Mouse (Mus musculus) forebrain, embryonic 12.5 days (tissue): ENCODE data around the gene Cnst. TPM values are rescaled to one million over a fixed set of nuclear protein-coding genes. Genes with fewer than 3 reads are reported as not detected.
"Not testable (repeated sequence)": the region's sequence is repeated elsewhere in the genome, so short reads cannot be mapped to it uniquely, and the experiment has no call there.

Source experiments
- ATAC-seq: fragments of 200-750 bp; cut with Nextera tagmentation; 2 replicates; pipeline ENCODE4 v1.8.0; 2017; ENCODE audit warnings: moderate TSS enrichment; ENCODE audit not compliant: low FRiP score
- H3K27ac ChIP-seq: fragments of 300-500 bp; sonication (generic); 2 replicates; pipeline ENCODE4 v1.5.1; 2016; ENCODE audit warnings: mild to moderate bottlenecking
- H3K27me3 ChIP-seq: fragments of 300-500 bp; sonication (generic); 2 replicates; pipeline ENCODE4 v1.6.1; 2016; ENCODE audit warnings: mild to moderate bottlenecking
- H3K36me3 ChIP-seq: fragments of 300-500 bp; sonication (generic); replicated peaks from 2 replicates; pipeline ENCODE4 v1.6.1; 2016; ENCODE audit warnings: mild to moderate bottlenecking
- H3K4me1 ChIP-seq: fragments of 300-500 bp; sonication (generic); 2 replicates; pipeline ENCODE4 v1.6.1; 2016
- H3K4me2 ChIP-seq: fragments of 300-500 bp; sonication (generic); 2 replicates; pipeline ENCODE4 v1.6.1; 2016; ENCODE audit warnings: mild to moderate bottlenecking, moderate library complexity
- H3K4me3 ChIP-seq: fragments of 300-500 bp; sonication (generic); replicated peaks from 2 replicates; pipeline ENCODE4 v1.5.1; 2016; ENCODE audit warnings: mild to moderate bottlenecking
- H3K9ac ChIP-seq: fragments of 300-500 bp; sonication (generic); 2 replicates; pipeline ENCODE4 v1.6.1; 2016; ENCODE audit warnings: mild to moderate bottlenecking
- H3K9me3 ChIP-seq: fragments of 300-500 bp; sonication (generic); 2 replicates; pipeline ENCODE4 v1.6.1; 2016
- WGBS: fragments of 180-500 bp; shearing (Covaris S2); methylation state at CpG from one replicate; pipeline ENCODE4 v1.1.7; 2016; 5-methylcytosine and 5-hydroxymethylcytosine counted together
- polyA plus RNA-seq: library from polyadenylated mRNA; unstranded; fragments of >200 nt; fragmentation: Nextera tagmentation; extraction: Ambion mirVana; gene quantifications from 2 replicates; pipeline ENCODE4 v1.2.1, GENCODE M21; 2016

Cnst gene
- 26.9 and 29.0 TPM in 2 replicates for polyA plus RNA-seq

DNA sequence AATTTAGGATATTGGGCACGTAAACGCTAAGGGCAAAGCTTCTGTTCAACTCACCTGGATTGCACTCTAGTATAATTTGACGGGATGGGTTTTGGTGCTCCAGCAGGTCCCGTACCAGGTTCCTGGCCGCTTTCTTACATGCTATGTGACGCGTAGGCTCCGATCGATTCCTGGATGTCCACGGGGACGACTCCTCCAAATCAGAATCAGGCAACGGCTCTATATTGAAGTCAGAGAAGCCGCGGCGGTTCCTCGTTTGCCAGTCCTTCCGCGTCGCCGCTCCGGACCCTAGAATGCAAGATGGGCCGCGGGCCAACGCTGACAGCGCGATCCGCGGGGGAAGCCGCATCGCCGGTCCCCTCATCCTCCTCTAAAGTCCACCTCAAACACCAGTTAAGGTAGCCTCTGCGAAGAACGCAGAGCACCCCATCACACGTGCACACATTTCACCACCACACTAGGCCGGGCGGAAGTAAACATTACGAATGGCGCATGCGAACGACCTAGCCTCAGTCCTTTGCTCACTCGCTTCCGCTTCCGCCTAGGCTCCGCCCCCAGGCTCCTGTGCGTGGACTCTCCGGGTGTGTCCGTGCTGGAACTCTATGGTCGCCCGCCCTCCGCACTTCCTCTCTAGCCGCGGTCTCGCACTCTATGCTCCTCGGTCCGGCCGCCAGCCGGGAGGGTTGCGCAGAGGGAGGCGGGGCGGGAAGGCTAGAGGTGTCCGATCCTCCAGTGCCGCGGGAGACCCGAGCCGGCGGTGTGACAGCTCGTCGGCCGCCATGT is at the start of gene Cnst, which contains the start of gene Tfb2m:
Gene Cnst, plus strand, starts transcription at position 603 of the 783 bp plus-strand sequence.
Gene Tfb2m, minus strand, starts transcription at position 500 of the 783 bp plus-strand sequence.
- H3K27me3 ChIP-seq, H3K36me3 ChIP-seq, H3K9me3 ChIP-seq: not testable (repeated sequence)
- H3K4me2 ChIP-seq: peak within 1 kb of the TSS; percentile 77
- peaks cover 28% of the 10 kb centered on the region for H3K4me1 ChIP-seq
- peak within 1 kb of the TSS; percentile 96 for H3K27ac ChIP-seq
- peak within 1 kb of the TSS; percentile 80 for H3K4me3 ChIP-seq
- peak within 1 kb of the TSS; percentile 78 for H3K9ac ChIP-seq
- WGBS: under 1% methylated on average over 69 of the region's 69 CpGs
- peak; percentile 100 for ATAC-seq

- Histone ChIP-seq H3K4me1 (no peaks in the 10 kb centered on the region), H3K27me3 (no peaks in the 10 kb centered on the region), H3K27ac (no peak overlapping the region), H3K36me3 (no peaks in the 10 kb centered on the region), H3K4me3 (no peak overlapping the region), H3K9ac (no peak overlapping the region), H3K9me3 (no peaks in the 10 kb centered on the region), H3K4me2 (no peak overlapping the region)
- 82% methylated on average over 3 of the region's 3 CpGs for WGBS
- no peak for ATAC-seq
These were observed 46.9 kb upstream of the Cnst start for GRCm38 (mm10) chr1:179499257-179499656.

GRCm38 (mm10) chr1:179502565-179502964 is 43.6 kb upstream of the Cnst start:
- WGBS: 26% methylated on average over 3 of the region's 3 CpGs
- H3K27ac ChIP-seq: no peak overlapping the region
- H3K9ac ChIP-seq: no peak overlapping the region
- H3K4me3 ChIP-seq: no peak overlapping the region
- H3K36me3 ChIP-seq: no peaks in the 10 kb centered on the region
- no peaks in the 10 kb centered on the region for H3K4me1 ChIP-seq
- no peak for ATAC-seq
- H3K4me2 ChIP-seq: no peak overlapping the region
- no peaks in the 10 kb centered on the region for H3K9me3 ChIP-seq
- H3K27me3 ChIP-seq: no peaks in the 10 kb centered on the region

DNA sequence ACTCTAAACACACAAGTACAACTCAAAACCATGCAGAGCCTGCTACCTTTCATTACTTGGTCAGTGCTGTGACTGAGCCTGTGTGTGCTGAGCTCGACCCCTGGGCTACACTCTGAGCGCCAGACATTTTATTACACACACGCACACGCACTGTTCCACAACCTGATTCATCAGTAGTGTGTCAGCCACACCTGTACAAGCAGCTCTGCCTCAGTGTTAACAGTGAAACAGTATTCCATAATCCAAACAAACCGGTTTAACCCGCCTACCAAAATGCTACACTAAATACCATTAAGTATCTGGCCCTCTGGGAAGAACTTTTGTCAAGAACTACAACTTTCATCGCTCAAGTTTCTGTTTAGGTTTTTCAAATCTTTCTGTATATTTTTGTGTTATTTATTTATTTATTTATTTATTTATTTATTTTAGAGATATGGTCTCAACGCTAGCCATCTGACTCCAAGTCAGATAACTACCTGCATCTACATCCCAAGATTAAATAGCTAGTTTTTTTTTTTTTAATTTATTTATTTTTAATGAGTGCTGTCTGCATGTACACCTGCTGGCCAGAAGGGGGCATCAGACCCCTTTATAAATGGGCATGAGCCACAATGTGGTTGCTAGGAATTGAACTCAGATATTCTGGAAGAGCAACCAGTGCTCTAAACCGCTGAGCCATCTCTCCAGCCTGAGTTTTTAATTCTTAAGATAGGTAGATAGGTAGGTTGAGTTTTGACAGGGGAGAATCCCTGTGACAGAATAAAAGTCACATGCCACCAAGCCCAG is 39.4 kb upstream of the Cnst start:
- Histone ChIP-seq H3K9ac (no peak overlapping the region), H3K4me3 (no peak overlapping the region), H3K36me3 (no peaks in the 10 kb centered on the region), H3K4me2 (no peak overlapping the region), H3K9me3 (no peaks in the 10 kb centered on the region), H3K4me1 (no peaks in the 10 kb centered on the region), H3K27ac (no peak overlapping the region), H3K27me3 (no peaks in the 10 kb centered on the region)
- 65% methylated on average over 9 of the region's 9 CpGs for WGBS
- peak; percentile 39; the same call in 1 of the 2 replicates for ATAC-seq

GRCm38 (mm10) chr1:179510546-179511340 is 35.4 kb upstream of the Cnst start:
- no peak overlapping the region for H3K27ac ChIP-seq
- no peak overlapping the region for H3K4me3 ChIP-seq
- H3K4me1 ChIP-seq: no peaks in the 10 kb centered on the region
- no peak overlapping the region for H3K9ac ChIP-seq
- H3K9me3 ChIP-seq: no peaks in the 10 kb centered on the region
- no peaks in the 10 kb centered on the region for H3K27me3 ChIP-seq
- ATAC-seq: no peak
- H3K4me2 ChIP-seq: no peak overlapping the region
- 82% methylated on average over 13 of the region's 13 CpGs for WGBS
- no peaks in the 10 kb centered on the region for H3K36me3 ChIP-seq

- no peak for ATAC-seq
- H3K9ac ChIP-seq: no peak overlapping the region
- H3K4me3 ChIP-seq: no peak overlapping the region
- H3K4me1 ChIP-seq: peaks cover 7% of the 10 kb centered on the region
- WGBS: 88% methylated on average over 7 of the region's 7 CpGs
- no peak overlapping the region for H3K4me2 ChIP-seq
- H3K27ac ChIP-seq: no peak overlapping the region
- no peaks in the 10 kb centered on the region for H3K36me3 ChIP-seq
- H3K9me3 ChIP-seq: no peaks in the 10 kb centered on the region
- H3K27me3 ChIP-seq: no peaks in the 10 kb centered on the region
These were observed 34.3 kb upstream of the Cnst start for GRCm38 (mm10) chr1:179511895-179512294.

DNA sequence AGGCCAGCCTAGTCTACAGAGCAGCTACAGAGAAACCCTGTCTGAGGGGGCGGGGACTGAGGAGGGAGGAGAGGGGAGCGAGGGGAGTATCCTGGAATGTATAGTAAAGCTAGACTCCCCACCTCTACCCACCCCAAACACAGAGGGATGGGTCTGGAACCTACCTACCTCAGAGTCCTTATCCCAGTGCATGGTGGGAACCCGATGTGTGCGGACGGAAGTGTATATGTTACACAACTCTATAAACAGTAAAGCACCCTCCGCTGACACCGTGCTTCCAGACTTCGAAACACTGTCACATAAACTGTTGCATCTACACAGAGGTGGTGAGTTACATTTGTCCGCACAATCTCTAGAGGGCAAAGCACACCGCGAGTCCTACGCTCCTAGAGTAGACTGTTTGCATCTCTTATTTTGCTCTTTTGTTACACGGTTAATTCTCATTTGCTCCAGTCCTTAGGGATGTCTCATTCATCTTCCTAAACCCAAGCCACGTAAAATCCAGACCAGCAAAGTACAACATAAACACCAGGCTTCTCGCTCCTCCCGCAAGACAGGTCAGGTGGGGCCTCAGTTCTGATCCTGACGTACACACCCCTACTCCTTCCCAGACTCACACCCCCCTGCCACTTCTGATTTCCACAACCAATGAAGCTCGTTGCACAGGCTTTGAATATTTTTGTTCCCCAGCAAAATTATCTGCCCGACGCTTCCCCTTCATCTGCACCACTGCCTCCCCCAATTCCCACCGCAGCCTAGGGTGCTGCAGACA is 29.0 kb upstream of the Cnst start:
- H3K4me2 ChIP-seq: peak overlapping the region; percentile 99
- peaks cover 10% of the 10 kb centered on the region for H3K4me1 ChIP-seq
- peak overlapping the region; percentile 75 for H3K9ac ChIP-seq
- peak; percentile 69 for ATAC-seq
- peak overlapping the region; percentile 72 for H3K4me3 ChIP-seq
- H3K36me3 ChIP-seq: no peaks in the 10 kb centered on the region
- H3K9me3 ChIP-seq: no peaks in the 10 kb centered on the region
- WGBS: under 1% methylated on average over 21 of the region's 21 CpGs
- peak overlapping the region; percentile 25; the same call in 1 of the 2 replicates for H3K27ac ChIP-seq
- no peaks in the 10 kb centered on the region for H3K27me3 ChIP-seq

DNA sequence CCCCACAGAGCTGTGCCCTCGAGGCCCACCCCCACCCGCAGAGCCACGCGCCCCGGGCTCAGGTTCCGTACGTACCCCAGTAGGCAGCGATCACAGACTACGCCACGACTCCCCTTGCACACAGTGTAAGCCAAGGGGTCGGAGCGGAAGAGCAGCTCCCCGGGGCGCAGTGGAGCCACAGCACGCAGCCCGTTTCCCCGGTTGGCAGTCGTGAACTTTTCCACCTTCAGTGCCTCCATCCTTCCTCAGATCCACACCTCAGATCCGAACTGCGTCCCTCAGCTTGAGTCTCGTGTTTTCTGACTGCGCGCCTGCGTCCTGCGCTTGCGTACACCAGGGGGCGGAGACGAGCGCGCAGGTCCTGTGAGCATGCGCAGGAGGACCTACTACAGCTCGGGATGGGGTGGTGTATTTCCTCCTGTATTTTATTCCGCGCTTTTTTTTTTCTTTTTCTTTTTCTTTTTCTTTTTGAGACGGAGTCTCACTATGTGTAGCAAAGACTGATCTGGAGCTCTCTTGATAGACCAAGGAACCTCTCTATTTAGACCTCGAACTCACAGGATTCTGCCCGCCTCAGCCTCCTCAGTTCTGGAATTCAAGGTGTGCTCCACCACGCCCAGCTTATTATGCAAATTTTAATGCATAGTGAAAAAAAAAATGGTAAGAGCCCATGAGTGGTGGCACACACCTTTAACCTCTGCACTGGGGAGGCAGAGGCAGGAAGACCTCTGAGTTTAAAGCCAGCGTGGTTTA is 28.3 kb upstream of the Cnst start, which contains the start of gene Smyd3:
Gene Smyd3, minus strand, starts transcription at position 329 of the 753 bp plus-strand sequence.
- Histone ChIP-seq H3K36me3 (no peaks in the 10 kb centered on the region), H3K9ac (peak within 1 kb of the TSS; percentile 75), H3K9me3 (no peaks in the 10 kb centered on the region), H3K27me3 (no peaks in the 10 kb centered on the region), H3K4me2 (peak within 1 kb of the TSS; percentile 99), H3K4me1 (peaks cover 10% of the 10 kb centered on the region), H3K4me3 (peak within 1 kb of the TSS; percentile 72), H3K27ac (peak within 1 kb of the TSS; percentile 25; the same call in 1 of the 2 replicates)
- ATAC-seq: peak; percentile 90
- 6% methylated on average over 39 of the region's 39 CpGs for WGBS

DNA sequence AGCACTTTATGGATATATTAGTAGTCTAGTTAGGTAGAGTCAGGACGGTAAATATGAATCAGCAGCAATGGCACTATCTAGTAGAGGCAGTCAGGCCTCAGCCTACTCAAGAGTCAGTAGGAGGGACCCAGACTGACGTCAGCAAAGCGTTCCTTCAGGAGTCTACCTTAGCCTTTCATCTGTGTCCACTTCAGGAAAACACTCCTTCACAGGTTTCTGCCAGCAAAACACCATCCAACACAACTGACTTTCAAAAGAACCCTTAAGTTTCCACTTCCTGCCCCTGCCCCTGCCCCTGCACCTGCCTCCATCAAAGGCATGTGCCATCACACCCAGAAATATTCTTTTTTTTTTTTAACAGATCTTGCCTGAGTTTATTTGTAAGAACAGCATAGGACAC is 26.3 kb upstream of the Cnst start:
- Histone ChIP-seq H3K36me3 (no peaks in the 10 kb centered on the region), H3K4me2 (no peak overlapping the region), H3K9me3 (no peaks in the 10 kb centered on the region), H3K4me3 (no peak overlapping the region), H3K9ac (no peak overlapping the region), H3K4me1 (peaks cover 10% of the 10 kb centered on the region), H3K27me3 (no peaks in the 10 kb centered on the region), H3K27ac (no peak overlapping the region)
- no peak for ATAC-seq
- 86% methylated on average over 3 of the region's 3 CpGs for WGBS

GRCm38 (mm10) chr1:179539054-179539453 is 7.1 kb upstream of the Cnst start:
- H3K9ac ChIP-seq: no peak overlapping the region
- no peak overlapping the region for H3K4me2 ChIP-seq
- no peak overlapping the region for H3K27ac ChIP-seq
- no peaks in the 10 kb centered on the region for H3K4me1 ChIP-seq
- no peaks in the 10 kb centered on the region; the same call in 1 of the 2 replicates for H3K36me3 ChIP-seq
- H3K4me3 ChIP-seq: no peak overlapping the region
- no peaks in the 10 kb centered on the region for H3K9me3 ChIP-seq
- no peak for ATAC-seq
- WGBS: 93% methylated on average over 3 of the region's 3 CpGs
- H3K27me3 ChIP-seq: no peaks in the 10 kb centered on the region

DNA sequence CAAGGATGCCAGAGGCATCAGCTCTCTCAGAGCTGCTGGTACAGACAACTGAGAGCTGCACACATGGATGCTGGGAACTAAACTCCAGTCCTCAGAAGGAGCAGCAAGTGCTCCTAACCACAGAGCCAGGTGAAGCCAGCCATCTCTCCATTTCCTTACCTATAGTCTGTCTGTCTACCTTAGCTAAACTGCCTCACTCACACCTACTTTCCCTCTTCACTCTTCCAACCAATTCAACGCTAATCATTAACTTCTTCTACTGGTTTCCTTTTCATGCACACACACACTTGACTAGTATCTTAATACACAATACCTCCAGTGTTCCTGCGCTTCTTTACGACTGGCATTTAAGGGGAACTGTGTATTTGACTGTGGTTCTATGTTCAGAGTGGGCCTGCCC is 6.3 kb upstream of the Cnst start:
- 93% methylated on average over 3 of the region's 3 CpGs for WGBS
- no peak overlapping the region for H3K27ac ChIP-seq
- H3K9ac ChIP-seq: no peak overlapping the region
- H3K4me1 ChIP-seq: peaks cover 1% of the 10 kb centered on the region
- H3K27me3 ChIP-seq: no peaks in the 10 kb centered on the region
- H3K4me3 ChIP-seq: no peak overlapping the region
- H3K36me3 ChIP-seq: no peaks in the 10 kb centered on the region; the same call in 1 of the 2 replicates
- H3K9me3 ChIP-seq: no peaks in the 10 kb centered on the region
- H3K4me2 ChIP-seq: no peak overlapping the region
- no peak for ATAC-seq
